7 mouse cellular contexts compared by ENCODE assay signal in genomic region chr12:8772451-8773143, GRCm38 (mm10). TPM values are rescaled to one million over a fixed set of nuclear protein-coding genes. Genes with fewer than 3 reads are reported as not detected.
DNase-seq lines count a peak whose midpoint lies in the region; ATAC-seq and TF ChIP-seq lines count a peak whose summit lies in the region.

No protein-coding gene starts in this region.

- WGBS in forebrain, embryonic 13.5 days: under 1% methylated on average over 53 of the region's 55 CpGs
- WGBS in hindbrain, embryonic 13.5 days: under 1% methylated on average over 51 of the region's 55 CpGs
- WGBS in liver, embryonic 11.5 days: under 1% methylated on average over 49 of the region's 55 CpGs
- WGBS in midbrain, postnatal 0 days: under 1% methylated on average over 50 of the region's 55 CpGs
- 2% methylated on average over 54 of the region's 55 CpGs for WGBS in thymus, adult 2 months

- peak overlapping the region; percentile 69 for H3K4me3 ChIP-seq in G1E (ENCODE audit: low read depth, low read length)
- peak overlapping the region; percentile 88 for H3K4me3 ChIP-seq in forebrain, embryonic 13.5 days
- H3K4me3 ChIP-seq in hindbrain, embryonic 13.5 days: peak overlapping the region; percentile 67
- H3K4me3 ChIP-seq in liver, embryonic 11.5 days (ENCODE audit: low read depth, low read length): peak overlapping the region; percentile 79
- H3K4me3 ChIP-seq in midbrain, postnatal 0 days (ENCODE audit: low read depth, low read length): peak overlapping the region; percentile 52
- peak overlapping the region; percentile 47 for H3K4me3 ChIP-seq in thymus, adult 2 months (ENCODE audit: control insufficient read depth, insufficient read depth, low read length)

- TF ChIP-seq CTCF in G1E (IDR thresholded peaks at IDR 0.05; ENCODE audit: low read depth, low read length): no peak
- TF ChIP-seq CTCF in midbrain, postnatal 0 days (IDR thresholded peaks at IDR 0.05): peak; percentile 40
- TF ChIP-seq CTCF in thymus, adult 2 months (IDR thresholded peaks at IDR 0.05; ENCODE audit: borderline replicate concordance, control insufficient read depth, extremely low read depth, insufficient read depth, low read length, poor library complexity): no peak

- H3K27ac ChIP-seq in forebrain, embryonic 13.5 days: peak overlapping the region; percentile 82
- H3K27ac ChIP-seq in hindbrain, embryonic 13.5 days: peak overlapping the region; percentile 85
- peak overlapping the region; percentile 67; the same call in 1 of the 2 replicates for H3K27ac ChIP-seq in liver, embryonic 11.5 days (ENCODE audit: low read depth, low read length)
- H3K27ac ChIP-seq in midbrain, postnatal 0 days (ENCODE audit: low read depth, low read length): 0 out of 2 replicates have a peak overlapping the region, but pooled peaks have one; percentile 18
- H3K27ac ChIP-seq in thymus, adult 2 months (ENCODE audit: control insufficient read depth, insufficient read depth, low read length): no peak overlapping the region

- H3K4me2 ChIP-seq in forebrain, embryonic 13.5 days: peak overlapping the region; percentile 92
- H3K4me2 ChIP-seq in hindbrain, embryonic 13.5 days: peak overlapping the region; percentile 92
- H3K4me2 ChIP-seq in liver, embryonic 11.5 days: peak overlapping the region; percentile 95
- peak overlapping the region; percentile 100 for H3K4me2 ChIP-seq in midbrain, postnatal 0 days (ENCODE audit: low read depth, low read length, poor library complexity, severe bottlenecking)

- peaks cover 36% of the 10 kb centered on the region for H3K27me3 ChIP-seq in G1E (ENCODE audit: insufficient read depth, low read length)
- no peaks in the 10 kb centered on the region for H3K27me3 ChIP-seq in forebrain, embryonic 13.5 days
- H3K27me3 ChIP-seq in hindbrain, embryonic 13.5 days: no peaks in the 10 kb centered on the region
- no peaks in the 10 kb centered on the region for H3K27me3 ChIP-seq in liver, embryonic 11.5 days (replicated peaks; ENCODE audit: control insufficient read depth, insufficient read depth, low read length)
- no peaks in the 10 kb centered on the region for H3K27me3 ChIP-seq in midbrain, postnatal 0 days (ENCODE audit: insufficient read depth, low read length)
- peaks cover 2% of the 10 kb centered on the region for H3K27me3 ChIP-seq in thymus, adult 2 months (ENCODE audit: control insufficient read depth, insufficient read depth, low read length)

- H3K9me3 ChIP-seq in G1E (replicated peaks): no peaks in the 10 kb centered on the region
- no peaks in the 10 kb centered on the region for H3K9me3 ChIP-seq in forebrain, embryonic 13.5 days (replicated peaks)
- H3K9me3 ChIP-seq in hindbrain, embryonic 13.5 days: no peaks in the 10 kb centered on the region
- no peaks in the 10 kb centered on the region for H3K9me3 ChIP-seq in liver, embryonic 11.5 days (ENCODE audit: control insufficient read depth, low read length)
- H3K9me3 ChIP-seq in midbrain, postnatal 0 days (ENCODE audit: low read length): no peaks in the 10 kb centered on the region

- TF ChIP-seq POLR2A in thymus, adult 2 months (IDR thresholded peaks at IDR 0.05; ENCODE audit: control insufficient read depth, extremely low read depth, insufficient read depth, low read length, poor library complexity): no peak

- DNase-seq in G1E (ENCODE audit: low spot score): peak; percentile 8
- DNase-seq in adrenal gland, postnatal 14 days: peak; percentile 56
- peak; percentile 78 for DNase-seq in liver, embryonic 11.5 days (ENCODE audit: low spot score)
- DNase-seq in midbrain, postnatal 0 days (ENCODE audit: low spot score): no peak
- peak; percentile 38 for DNase-seq in thymus, adult 2 months

- H3K36me3 ChIP-seq in G1E (replicated peaks): no peaks in the 10 kb centered on the region
- H3K36me3 ChIP-seq in forebrain, embryonic 13.5 days (ENCODE audit: poor library complexity, severe bottlenecking): no peaks in the 10 kb centered on the region
- no peaks in the 10 kb centered on the region for H3K36me3 ChIP-seq in hindbrain, embryonic 13.5 days
- no peaks in the 10 kb centered on the region for H3K36me3 ChIP-seq in liver, embryonic 11.5 days (ENCODE audit: control insufficient read depth, insufficient read depth, low read length)
- no peaks in the 10 kb centered on the region for H3K36me3 ChIP-seq in midbrain, postnatal 0 days (ENCODE audit: insufficient read depth, low read length)
- H3K36me3 ChIP-seq in thymus, adult 2 months (ENCODE audit: control insufficient read depth, insufficient read depth, low read length): no peaks in the 10 kb centered on the region

- H3K9ac ChIP-seq in forebrain, embryonic 13.5 days: peak overlapping the region; percentile 85
- peak overlapping the region; percentile 83 for H3K9ac ChIP-seq in hindbrain, embryonic 13.5 days
- H3K9ac ChIP-seq in liver, embryonic 11.5 days (ENCODE audit: low read depth, low read length): peak overlapping the region; percentile 77
- peak overlapping the region; percentile 56 for H3K9ac ChIP-seq in midbrain, postnatal 0 days (replicated peaks; ENCODE audit: low read length, poor library complexity, severe bottlenecking)

- peaks cover 24% of the 10 kb centered on the region for H3K4me1 ChIP-seq in G1E (ENCODE audit: insufficient read depth, low read depth, low read length)
- peaks cover 18% of the 10 kb centered on the region for H3K4me1 ChIP-seq in forebrain, embryonic 13.5 days
- H3K4me1 ChIP-seq in hindbrain, embryonic 13.5 days (replicated peaks): peaks cover 18% of the 10 kb centered on the region
- peaks cover 14% of the 10 kb centered on the region for H3K4me1 ChIP-seq in liver, embryonic 11.5 days (replicated peaks; ENCODE audit: control insufficient read depth, insufficient read depth, low read length)
- H3K4me1 ChIP-seq in midbrain, postnatal 0 days (ENCODE audit: insufficient read depth, low read length): peaks cover 7% of the 10 kb centered on the region; the same call in 1 of the 2 replicates
- peaks cover 22% of the 10 kb centered on the region for H3K4me1 ChIP-seq in thymus, adult 2 months (replicated peaks; ENCODE audit: control insufficient read depth, insufficient read depth, low read length)

- ATAC-seq in G1E (ENCODE audit: extremely low read depth, insufficient number of reproducible peaks, low FRiP score, poor library complexity, severe bottlenecking): no peak
- peak; percentile 61 for ATAC-seq in forebrain, embryonic 13.5 days
- peak; percentile 55 for ATAC-seq in hindbrain, embryonic 13.5 days (ENCODE audit: low FRiP score)
- peak; percentile 44 for ATAC-seq in liver, embryonic 11.5 days (replicated peaks; ENCODE audit: low FRiP score)
- ATAC-seq in midbrain, postnatal 0 days (ENCODE audit: low FRiP score): peak; percentile 41

RNA-seq across cellular contexts. Expression of gene Sdc1, which starts 1.5 kb away (rescaled TPM):
- not detected in 2 replicates for total RNA-seq in G1E (2014; fragmentation: Nextera tagmentation)
- total RNA-seq in G1E (2017): 0.33 and 0.35 TPM in 2 replicates
- polyA plus RNA-seq in G1E (2012): 0.69 and 0.73 TPM in 2 replicates
- 14.9 and 29.0 TPM in 2 replicates for total RNA-seq in adrenal gland, postnatal 14 days (2021)
- 38.2 and 43.4 TPM in 2 replicates for polyA plus RNA-seq in forebrain, embryonic 13.5 days (2015; fragmentation: Nextera tagmentation; extraction: Ambion mirVana)
- 23.7 and 25.6 TPM in 2 replicates for polyA plus RNA-seq in hindbrain, embryonic 13.5 days (2015; fragmentation: Nextera tagmentation; extraction: Ambion mirVana)
- 50.2 and 51.6 TPM in 2 replicates for polyA plus RNA-seq in liver, embryonic 11.5 days (2014; fragmentation: Nextera tagmentation; extraction: Ambion mirVana)
- 16.2 and 21.1 TPM in 2 replicates for total RNA-seq in midbrain, postnatal 0 days (2014; rRNA removed)
- polyA plus RNA-seq in midbrain, postnatal 0 days (2015; fragmentation: Nextera tagmentation; extraction: Ambion mirVana): 11.7 and 12.3 TPM in 2 replicates
- polyA plus RNA-seq in thymus, adult 2 months (2012; rRNA removed): 28.3 and 28.9 TPM in 2 replicates
